Mouse (Mus musculus) gastrocnemius, adult 2 months (tissue): ENCODE results near the gene Itpr2. TPM values are rescaled to one million over a fixed set of nuclear protein-coding genes. Genes with fewer than 3 reads are reported as not detected.
A peak's percentile ranks its signal among the peaks of the same experiment; 100 is the strongest.

Experiments used
- DNase-seq: peaks from one replicate; pipeline ENCODE4 v3.0.0; 2022
- H3K27ac ChIP-seq: fragments of 200-600 bp; 2 replicates; pipeline ENCODE4 v1.8.1; 2022; ENCODE audit warnings: mild to moderate bottlenecking
- H3K4me3 ChIP-seq: fragments of 200-600 bp; 2 replicates; pipeline ENCODE4 v1.8.1; 2022; ENCODE audit warnings: mild to moderate bottlenecking, moderate library complexity
- CTCF ChIP-seq: fragments of 200-600 bp; IDR thresholded peaks from 2 replicates; pipeline ENCODE4 v1.8.1; 2022; ENCODE audit warnings: antibody characterized with exemption, mild to moderate bottlenecking, moderate library complexity
- intact Hi-C: fragments of 180-260 bp; cut with DNase I; formaldehyde crosslinking; loops from one replicate; pipeline ENCODE4 v1.15.1; 2025
- total RNA-seq, 2 experiments: library from RNA; stranded (reverse); gene quantifications; 2 replicates each; pipeline ENCODE4 v1.2.3; 2021

The Itpr2 gene
- total RNA-seq, 2 experiments from 2014 or later: 7.4 to 9.9 TPM

DNA sequence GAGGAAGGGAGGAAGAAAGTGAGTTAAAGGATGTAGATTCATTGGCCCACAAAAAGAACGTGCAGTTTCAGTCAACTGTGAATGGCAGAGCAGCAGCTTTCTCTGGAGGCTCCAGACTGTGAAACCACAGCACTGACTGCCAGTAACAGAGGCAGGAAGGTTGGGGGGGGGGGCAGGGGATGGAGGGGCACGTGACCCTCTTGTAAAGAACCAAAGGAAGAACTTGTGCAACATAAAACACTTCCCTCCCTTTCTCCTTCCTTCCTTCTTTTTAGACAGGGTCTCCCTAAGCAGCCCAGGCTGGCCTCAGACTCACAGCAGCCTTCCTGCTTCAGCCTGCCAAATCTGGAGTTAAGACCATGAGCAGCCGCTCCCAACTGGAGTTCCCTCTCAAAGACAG, 104.2 kb downstream of the Itpr2 start:
- no peak for TF ChIP-seq CTCF
- no peak overlapping the region for H3K4me3 ChIP-seq
- no peak for DNase-seq
- intact Hi-C loops: no loop called here
- no peak overlapping the region for H3K27ac ChIP-seq

GRCm38 (mm10) chr6:146396253-146396652, 105.8 kb downstream of the Itpr2 start:
- Histone ChIP-seq H3K27ac (no peak overlapping the region), H3K4me3 (no peak overlapping the region)
- TF ChIP-seq CTCF: no peak
- DNase-seq: no peak
- intact Hi-C loops: no loop called here

DNA sequence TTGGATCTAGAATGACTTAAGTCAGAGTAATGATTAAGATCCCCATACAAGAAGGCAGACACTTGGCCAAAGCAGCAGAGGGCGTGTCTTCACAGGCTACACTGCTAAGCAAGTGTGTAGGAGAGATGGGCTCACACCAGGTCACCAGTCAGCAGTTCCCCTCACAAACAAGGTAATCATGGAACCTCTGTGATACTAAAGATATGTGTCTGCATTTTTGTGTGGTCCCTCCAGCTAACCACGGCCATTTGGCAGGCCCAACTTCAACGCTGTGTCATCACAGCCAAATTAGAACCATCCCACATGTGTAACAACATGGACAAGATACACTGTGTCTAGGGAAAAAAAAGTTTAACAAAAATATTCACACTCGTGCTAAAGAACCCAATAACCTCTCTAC, 106.4 kb downstream of the Itpr2 start:
- intact Hi-C loops: no loop called here
- Histone ChIP-seq H3K4me3 (no peak overlapping the region), H3K27ac (no peak overlapping the region)
- no peak for DNase-seq
- no peak for TF ChIP-seq CTCF

- intact Hi-C loops: no loop called here
- peak; percentile 41 for TF ChIP-seq CTCF
- Histone ChIP-seq H3K4me3 (no peak overlapping the region), H3K27ac (no peak overlapping the region)
- DNase-seq: no peak
Measured at GRCm38 (mm10) chr6:146392188-146392587, 109.8 kb downstream of the Itpr2 start.

- TF ChIP-seq CTCF: no peak; the same call in 1 of the 2 replicates
- Histone ChIP-seq H3K4me3 (no peak overlapping the region), H3K27ac (no peak overlapping the region)
- DNase-seq: no peak
- intact Hi-C loops: no loop called here
Measured at GRCm38 (mm10) chr6:146390159-146390558, 111.9 kb downstream of the Itpr2 start.

DNA sequence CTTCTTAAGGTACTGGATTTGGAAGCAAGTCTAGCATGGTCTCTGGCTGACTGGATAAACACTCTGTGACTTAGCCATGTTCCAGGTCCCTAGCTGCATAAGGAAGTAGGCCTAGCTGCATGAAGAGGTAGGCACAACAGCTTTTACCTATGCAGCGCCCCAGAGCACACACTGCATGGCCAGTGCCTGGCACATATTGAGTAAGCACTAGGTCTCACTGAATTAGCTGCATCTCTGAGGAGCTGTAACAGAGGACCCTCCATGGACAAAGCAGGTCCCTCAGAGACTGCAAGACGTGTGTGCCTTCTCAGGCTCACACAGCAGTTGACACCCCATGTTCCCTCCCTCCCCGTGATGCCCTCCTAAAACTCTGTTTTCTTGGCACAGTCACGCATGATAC, 114.0 kb downstream of the Itpr2 start:
- no peak for DNase-seq
- intact Hi-C loops: no loop called here
- no peak for TF ChIP-seq CTCF
- Histone ChIP-seq H3K27ac (no peak overlapping the region), H3K4me3 (no peak overlapping the region)

DNA sequence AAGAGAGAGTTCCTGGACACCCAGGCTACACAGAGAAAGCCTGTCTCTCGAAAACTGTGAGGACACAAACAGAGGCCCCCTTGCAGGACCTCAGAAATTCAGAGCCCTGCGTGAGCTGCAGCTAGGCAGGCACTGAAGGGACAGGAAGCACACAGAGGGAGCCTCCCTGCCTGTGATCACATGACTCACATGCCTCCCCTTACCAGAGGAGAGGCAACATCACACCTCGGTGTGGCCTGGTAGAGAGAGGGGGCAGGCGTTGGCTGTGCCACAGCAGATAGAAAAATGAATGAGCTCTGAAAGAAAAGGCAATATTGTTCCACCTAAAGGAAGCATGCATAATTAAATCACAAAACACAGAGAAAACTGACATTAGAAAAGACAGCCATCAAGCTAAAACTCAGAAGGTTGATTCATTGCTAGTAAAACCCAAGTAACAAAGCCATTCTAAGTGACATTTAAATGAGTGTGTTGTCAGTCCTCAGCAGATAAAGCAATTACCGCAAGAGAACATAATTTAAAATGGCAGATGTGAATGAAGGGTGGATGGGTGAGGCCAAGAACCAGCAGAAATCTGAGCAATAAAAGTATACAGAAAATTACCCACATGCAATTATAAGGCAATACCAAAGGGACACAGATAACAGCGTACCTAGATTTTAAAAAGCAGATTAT, 114.8 kb downstream of the Itpr2 start:
- Histone ChIP-seq H3K27ac (no peak overlapping the region), H3K4me3 (no peak overlapping the region)
- DNase-seq: no peak
- no peak for TF ChIP-seq CTCF
- intact Hi-C loops: no loop called here

DNA sequence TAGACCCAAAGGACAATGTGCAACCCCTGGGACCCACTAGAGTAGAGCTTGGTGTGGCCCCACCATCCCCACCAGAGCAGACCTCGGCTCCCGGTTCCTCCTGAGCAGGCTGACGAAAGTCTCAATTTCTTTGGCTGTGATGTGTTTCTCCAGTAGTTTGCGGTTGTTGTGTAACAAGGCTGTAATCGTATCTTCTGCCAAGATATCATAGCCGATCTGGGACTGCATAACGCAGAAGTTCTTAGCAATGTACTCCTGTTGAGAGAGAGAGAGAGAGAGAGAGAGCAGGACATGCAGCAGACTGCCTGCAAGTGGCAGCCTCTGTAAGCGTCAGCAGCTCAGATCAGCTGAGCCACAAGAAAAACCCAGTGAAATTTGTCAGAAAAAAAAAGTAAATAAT, 122.8 kb downstream of the Itpr2 start:
- TF ChIP-seq CTCF: no peak
- H3K4me3 ChIP-seq: no peak overlapping the region
- peak; percentile 20 for DNase-seq
- intact Hi-C loops: no loop called here
- no peak overlapping the region for H3K27ac ChIP-seq

- Histone ChIP-seq H3K27ac (no peak overlapping the region), H3K4me3 (no peak overlapping the region)
- no peak for DNase-seq
- no peak for TF ChIP-seq CTCF
- intact Hi-C loops: no loop called here
Measured at GRCm38 (mm10) chr6:146371511-146371910, 130.5 kb downstream of the Itpr2 start.

DNA sequence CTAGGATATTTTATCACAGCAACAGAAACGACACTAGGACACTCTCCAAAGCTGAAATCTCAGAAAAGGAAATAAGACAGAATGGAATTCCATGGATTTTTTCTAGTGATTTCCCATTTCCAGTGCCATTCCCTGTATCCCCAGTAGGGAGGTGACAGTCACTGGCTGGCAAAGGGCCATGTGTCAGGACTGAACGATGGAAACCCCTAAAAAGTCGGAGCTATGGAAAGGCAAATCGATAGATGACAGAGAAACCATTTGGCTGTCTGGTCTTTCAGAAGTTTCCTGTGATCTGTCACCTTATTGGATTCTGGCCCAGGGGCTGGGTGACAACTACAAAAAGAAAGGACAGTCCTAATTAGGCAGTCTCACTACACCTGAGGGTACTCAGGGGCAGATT, 135.8 kb downstream of the Itpr2 start:
- intact Hi-C loops: no loop called here
- no peak overlapping the region for H3K4me3 ChIP-seq
- DNase-seq: no peak
- no peak overlapping the region for H3K27ac ChIP-seq
- TF ChIP-seq CTCF: no peak

- H3K4me3 ChIP-seq: no peak overlapping the region
- peak; percentile 29 for DNase-seq
- 0 out of 2 replicates have a peak overlapping the region, but pooled peaks have one; percentile 20 for H3K27ac ChIP-seq
- intact Hi-C loops: no loop called here
- no peak for TF ChIP-seq CTCF
Measured at GRCm38 (mm10) chr6:146357911-146358310, 144.1 kb downstream of the Itpr2 start.

- no peak for TF ChIP-seq CTCF
- Histone ChIP-seq H3K27ac (no peak overlapping the region), H3K4me3 (no peak overlapping the region)
- intact Hi-C loops: no loop called here
- DNase-seq: no peak
Measured at GRCm38 (mm10) chr6:146352258-146352805, 149.7 kb downstream of the Itpr2 start.

DNA sequence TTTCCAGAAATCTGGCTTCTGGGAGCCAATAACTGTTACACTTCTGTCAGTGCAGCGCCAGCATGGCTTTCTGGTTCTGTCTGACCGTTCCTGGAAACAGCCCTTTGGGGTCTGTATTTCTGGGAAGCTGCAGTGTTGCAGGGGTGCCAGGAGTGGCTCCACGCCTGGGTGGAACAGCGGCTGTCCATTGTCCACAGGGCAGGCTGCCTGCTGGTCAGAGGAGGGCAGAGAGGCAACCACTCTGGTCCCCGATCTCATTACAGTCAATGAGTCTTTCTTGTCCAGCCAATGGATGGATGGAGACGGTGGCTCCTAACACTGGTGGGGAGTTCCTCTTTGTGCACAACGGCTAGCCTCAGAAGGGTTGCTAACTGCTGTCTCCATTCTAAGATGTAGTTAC, 150.2 kb downstream of the Itpr2 start:
- no peak for DNase-seq
- no peak overlapping the region for H3K4me3 ChIP-seq
- intact Hi-C loops: no loop called here
- no peak for TF ChIP-seq CTCF
- H3K27ac ChIP-seq: no peak overlapping the region

DNA sequence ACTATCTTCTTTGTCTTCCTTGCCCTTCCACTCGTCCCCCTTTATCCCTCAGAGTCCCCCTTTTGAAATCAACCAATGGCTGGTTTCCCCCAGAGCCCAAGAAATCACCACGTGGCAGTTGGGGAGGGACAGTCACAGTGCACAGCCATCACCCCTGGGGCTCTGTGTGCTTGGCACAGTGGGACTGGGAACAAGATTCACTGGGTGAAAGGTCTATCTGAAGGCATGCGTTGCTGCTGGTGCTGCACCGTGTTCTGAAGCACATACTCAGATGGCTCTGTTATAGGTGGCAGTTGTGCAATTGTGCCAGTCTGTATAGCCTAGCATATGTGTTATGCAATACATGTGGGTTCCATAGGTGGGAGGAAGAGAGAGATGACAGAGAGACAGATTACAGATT, 154.5 kb downstream of the Itpr2 start:
- DNase-seq: no peak
- intact Hi-C loops: no loop called here
- no peak overlapping the region for H3K27ac ChIP-seq
- H3K4me3 ChIP-seq: no peak overlapping the region
- TF ChIP-seq CTCF: no peak
